Mouse (Mus musculus): Measurements from ENCODE around the gene Ptprk. TPM values are rescaled to one million over a fixed set of nuclear protein-coding genes. Genes with fewer than 3 reads are reported as not detected.

Ptprk gene
- polyA plus RNA-seq, 1 experiment from 2014 or later = 22.3 TPM

GRCm38 (mm10) chr10:28322995-28323394 is 248.4 kb downstream of the Ptprk start:
- Histone ChIP-seq H3K9me3 (replicated peaks; ENCODE audit: control insufficient read depth, low read length) (no peaks in the 10 kb centered on the region), H3K36me3 (replicated peaks; ENCODE audit: control insufficient read depth, insufficient read depth, low read depth, low read length) (no peaks in the 10 kb centered on the region), H3K4me3 (ENCODE audit: low read depth, low read length) (no peak overlapping the region), H3K4me1 (ENCODE audit: control insufficient read depth, insufficient read depth, low read length) (no peaks in the 10 kb centered on the region), H3K27me3 (ENCODE audit: control insufficient read depth, insufficient read depth, low read length) (no peaks in the 10 kb centered on the region), H3K9ac (replicated peaks; ENCODE audit: low read length) (no peak overlapping the region), H3K4me2 (ENCODE audit: low read depth, low read length) (no peak overlapping the region), H3K27ac (replicated peaks; ENCODE audit: low read depth, low read length) (no peak overlapping the region)
- DNase-seq (ENCODE audit: low spot score) = no peak
- 99% methylated on average over 2 of the region's 2 CpGs for WGBS
- no peak for ATAC-seq (replicated peaks; ENCODE audit: insufficient number of reproducible peaks, low FRiP score, low TSS enrichment, low read depth)

GRCm38 (mm10) chr10:28335232-28335631 is 260.6 kb downstream of the Ptprk start:
- Histone ChIP-seq H3K4me2 (ENCODE audit: low read depth, low read length) (no peak overlapping the region), H3K36me3 (replicated peaks; ENCODE audit: control insufficient read depth, insufficient read depth, low read depth, low read length) (no peaks in the 10 kb centered on the region), H3K4me1 (ENCODE audit: control insufficient read depth, insufficient read depth, low read length) (no peaks in the 10 kb centered on the region), H3K9me3 (replicated peaks; ENCODE audit: control insufficient read depth, low read length) (no peaks in the 10 kb centered on the region), H3K9ac (replicated peaks; ENCODE audit: low read length) (no peak overlapping the region), H3K4me3 (ENCODE audit: low read depth, low read length) (no peak overlapping the region), H3K27me3 (ENCODE audit: control insufficient read depth, insufficient read depth, low read length) (no peaks in the 10 kb centered on the region), H3K27ac (replicated peaks; ENCODE audit: low read depth, low read length) (no peak overlapping the region)
- ATAC-seq (replicated peaks; ENCODE audit: insufficient number of reproducible peaks, low FRiP score, low TSS enrichment, low read depth) (no peak), DNase-seq (ENCODE audit: low spot score) (no peak)
- 90% methylated on average over 5 of the region's 5 CpGs for WGBS

GRCm38 (mm10) chr10:28338536-28338935 is 263.9 kb downstream of the Ptprk start:
- no peak overlapping the region for H3K27ac ChIP-seq (replicated peaks; ENCODE audit: low read depth, low read length)
- no peaks in the 10 kb centered on the region for H3K36me3 ChIP-seq (replicated peaks; ENCODE audit: control insufficient read depth, insufficient read depth, low read depth, low read length)
- H3K9ac ChIP-seq (replicated peaks; ENCODE audit: low read length) = no peak overlapping the region
- ATAC-seq (replicated peaks; ENCODE audit: insufficient number of reproducible peaks, low FRiP score, low TSS enrichment, low read depth) = no peak
- H3K27me3 ChIP-seq (ENCODE audit: control insufficient read depth, insufficient read depth, low read length) = no peaks in the 10 kb centered on the region
- H3K4me2 ChIP-seq (ENCODE audit: low read depth, low read length) = no peak overlapping the region
- no peaks in the 10 kb centered on the region for H3K9me3 ChIP-seq (replicated peaks; ENCODE audit: control insufficient read depth, low read length)
- DNase-seq (ENCODE audit: low spot score) = no peak
- WGBS = 75% methylated on average over 5 of the region's 5 CpGs
- no peak overlapping the region for H3K4me3 ChIP-seq (ENCODE audit: low read depth, low read length)
- no peaks in the 10 kb centered on the region for H3K4me1 ChIP-seq (ENCODE audit: control insufficient read depth, insufficient read depth, low read length)

GRCm38 (mm10) chr10:28345196-28345681 is 270.6 kb downstream of the Ptprk start:
- DNase-seq (ENCODE audit: low spot score) (no peak), ATAC-seq (replicated peaks; ENCODE audit: insufficient number of reproducible peaks, low FRiP score, low TSS enrichment, low read depth) (no peak)
- Histone ChIP-seq H3K27ac (replicated peaks; ENCODE audit: low read depth, low read length) (no peak overlapping the region), H3K36me3 (replicated peaks; ENCODE audit: control insufficient read depth, insufficient read depth, low read depth, low read length) (no peaks in the 10 kb centered on the region), H3K4me2 (ENCODE audit: low read depth, low read length) (no peak overlapping the region), H3K4me3 (ENCODE audit: low read depth, low read length) (no peak overlapping the region), H3K27me3 (ENCODE audit: control insufficient read depth, insufficient read depth, low read length) (no peaks in the 10 kb centered on the region), H3K4me1 (ENCODE audit: control insufficient read depth, insufficient read depth, low read length) (no peaks in the 10 kb centered on the region), H3K9me3 (replicated peaks; ENCODE audit: control insufficient read depth, low read length) (no peaks in the 10 kb centered on the region), H3K9ac (replicated peaks; ENCODE audit: low read length) (no peak overlapping the region)
- WGBS = 87% methylated on average over 8 of the region's 8 CpGs

GRCm38 (mm10) chr10:28365291-28365690 is 290.7 kb downstream of the Ptprk start:
- no peak overlapping the region for H3K4me2 ChIP-seq (ENCODE audit: low read depth, low read length)
- WGBS = 84% methylated on average over 6 of the region's 6 CpGs

GRCm38 (mm10) chr10:28366065-28366677 is 291.6 kb downstream of the Ptprk start:
- WGBS = 85% methylated on average over 5 of the region's 5 CpGs

More at GRCm38 (mm10) chr10:28365291-28365690, 290.7 kb downstream of the Ptprk start:
- Histone ChIP-seq H3K4me3 (ENCODE audit: low read depth, low read length) (no peak overlapping the region), H3K4me1 (ENCODE audit: control insufficient read depth, insufficient read depth, low read length) (no peaks in the 10 kb centered on the region), H3K27me3 (ENCODE audit: control insufficient read depth, insufficient read depth, low read length) (no peaks in the 10 kb centered on the region), H3K27ac (replicated peaks; ENCODE audit: low read depth, low read length) (no peak overlapping the region), H3K36me3 (replicated peaks; ENCODE audit: control insufficient read depth, insufficient read depth, low read depth, low read length) (no peaks in the 10 kb centered on the region), H3K9me3 (replicated peaks; ENCODE audit: control insufficient read depth, low read length) (no peaks in the 10 kb centered on the region), H3K9ac (replicated peaks; ENCODE audit: low read length) (no peak overlapping the region)
- ATAC-seq (replicated peaks; ENCODE audit: insufficient number of reproducible peaks, low FRiP score, low TSS enrichment, low read depth) (no peak), DNase-seq (ENCODE audit: low spot score) (no peak)

GRCm38 (mm10) chr10:28369808-28370207 is 295.2 kb downstream of the Ptprk start:
- 26% methylated on average over 2 of the region's 2 CpGs for WGBS

More at GRCm38 (mm10) chr10:28366065-28366677, 291.6 kb downstream of the Ptprk start:
- no peak overlapping the region for H3K27ac ChIP-seq (replicated peaks; ENCODE audit: low read depth, low read length)
- DNase-seq (ENCODE audit: low spot score) = no peak
- H3K36me3 ChIP-seq (replicated peaks; ENCODE audit: control insufficient read depth, insufficient read depth, low read depth, low read length) = no peaks in the 10 kb centered on the region
- H3K4me2 ChIP-seq (ENCODE audit: low read depth, low read length) = no peak overlapping the region
- no peak overlapping the region for H3K9ac ChIP-seq (replicated peaks; ENCODE audit: low read length)
- no peak for ATAC-seq (replicated peaks; ENCODE audit: insufficient number of reproducible peaks, low FRiP score, low TSS enrichment, low read depth)
- H3K4me1 ChIP-seq (ENCODE audit: control insufficient read depth, insufficient read depth, low read length) = no peaks in the 10 kb centered on the region
- no peaks in the 10 kb centered on the region for H3K27me3 ChIP-seq (ENCODE audit: control insufficient read depth, insufficient read depth, low read length)
- no peak overlapping the region for H3K4me3 ChIP-seq (ENCODE audit: low read depth, low read length)
- no peaks in the 10 kb centered on the region for H3K9me3 ChIP-seq (replicated peaks; ENCODE audit: control insufficient read depth, low read length)

GRCm38 (mm10) chr10:28374874-28375273 is 300.3 kb downstream of the Ptprk start:
- no peak for DNase-seq (ENCODE audit: low spot score)
- Histone ChIP-seq H3K27ac (replicated peaks; ENCODE audit: low read depth, low read length) (no peak overlapping the region), H3K27me3 (ENCODE audit: control insufficient read depth, insufficient read depth, low read length) (no peaks in the 10 kb centered on the region), H3K4me2 (ENCODE audit: low read depth, low read length) (no peak overlapping the region), H3K9me3 (replicated peaks; ENCODE audit: control insufficient read depth, low read length) (no peaks in the 10 kb centered on the region), H3K4me3 (ENCODE audit: low read depth, low read length) (no peak overlapping the region), H3K4me1 (ENCODE audit: control insufficient read depth, insufficient read depth, low read length) (no peaks in the 10 kb centered on the region), H3K36me3 (replicated peaks; ENCODE audit: control insufficient read depth, insufficient read depth, low read depth, low read length) (no peaks in the 10 kb centered on the region), H3K9ac (replicated peaks; ENCODE audit: low read length) (no peak overlapping the region)
- ATAC-seq (replicated peaks; ENCODE audit: insufficient number of reproducible peaks, low FRiP score, low TSS enrichment, low read depth) = no peak
- WGBS = 82% methylated on average over 1 of the region's 1 CpGs

More at GRCm38 (mm10) chr10:28369808-28370207, 295.2 kb downstream of the Ptprk start:
- peak; percentile 83 for DNase-seq (ENCODE audit: low spot score)
- Histone ChIP-seq H3K36me3 (replicated peaks; ENCODE audit: control insufficient read depth, insufficient read depth, low read depth, low read length) (no peaks in the 10 kb centered on the region), H3K27ac (replicated peaks; ENCODE audit: low read depth, low read length) (no peak overlapping the region), H3K9ac (replicated peaks; ENCODE audit: low read length) (no peak overlapping the region), H3K4me2 (ENCODE audit: low read depth, low read length) (no peak overlapping the region), H3K4me3 (ENCODE audit: low read depth, low read length) (no peak overlapping the region), H3K27me3 (ENCODE audit: control insufficient read depth, insufficient read depth, low read length) (no peaks in the 10 kb centered on the region), H3K4me1 (ENCODE audit: control insufficient read depth, insufficient read depth, low read length) (no peaks in the 10 kb centered on the region), H3K9me3 (replicated peaks; ENCODE audit: control insufficient read depth, low read length) (no peaks in the 10 kb centered on the region)
- ATAC-seq (replicated peaks; ENCODE audit: insufficient number of reproducible peaks, low FRiP score, low TSS enrichment, low read depth) = peak; percentile 56
